Mouse (Mus musculus) frontal cortex, postnatal 10 days (tissue): ENCODE measurements at regions not wholly inside any gene's neighbourhood (a gene's known extent, or its start where the extent isn't known, plus 50 kb on each side); places are given as distances from the start of the nearest gene placed in this dataset.
"Not testable (repeated sequence)": the region's sequence is repeated elsewhere in the genome, so short reads cannot be mapped to it uniquely, and the experiment has no call there.

Experiments used
- DNase-seq, 2 experiments: peaks; one replicate each; pipeline ENCODE4 v3.0.0; 2022; ENCODE audit warnings: low spot score in 2 of 2, mixed read lengths in 1 of 2

GRCm38 (mm10) chr5:142281997-142282396, 119.3 kb upstream of the Foxk1 start:
- no peak for DNase-seq

GRCm38 (mm10) chr5:142287981-142288380, 113.3 kb upstream of the Foxk1 start:
- no peak for DNase-seq

GRCm38 (mm10) chr5:142291451-142291850, 109.8 kb upstream of the Foxk1 start:
- no peak for DNase-seq

GRCm38 (mm10) chr5:142296401-142296800, 104.9 kb upstream of the Foxk1 start:
- not testable (repeated sequence) for DNase-seq

GRCm38 (mm10) chr5:142299621-142300020, 101.7 kb upstream of the Foxk1 start:
- no peak for DNase-seq

GRCm38 (mm10) chr5:142308511-142308910, 92.8 kb upstream of the Foxk1 start:
- DNase-seq: no peak

- DNase-seq: peak; percentile 30 to 53
Observed at GRCm38 (mm10) chr5:142313944-142314343, 87.4 kb upstream of the Foxk1 start.

GRCm38 (mm10) chr5:142314466-142314865, 86.8 kb upstream of the Foxk1 start:
- DNase-seq: no peak

- DNase-seq: peak in 1 of 2 experiments; percentile 62
Observed at GRCm38 (mm10) chr5:142319268-142319667, 82.0 kb upstream of the Foxk1 start.

GRCm38 (mm10) chr5:142321316-142321715, 80.0 kb upstream of the Foxk1 start:
- DNase-seq: no peak

GRCm38 (mm10) chr5:142324928-142325327, 76.4 kb upstream of the Foxk1 start:
- no peak for DNase-seq

- no peak for DNase-seq
Observed at GRCm38 (mm10) chr5:142325560-142325959, 75.7 kb upstream of the Foxk1 start.

GRCm38 (mm10) chr5:142327261-142327660, 74.0 kb upstream of the Foxk1 start:
- no peak for DNase-seq

GRCm38 (mm10) chr5:142329724-142330520, 71.4 kb upstream of the Foxk1 start:
- DNase-seq: no peak

- no peak for DNase-seq
Observed at GRCm38 (mm10) chr5:142332744-142333143, 68.6 kb upstream of the Foxk1 start.

- no peak for DNase-seq
Observed at GRCm38 (mm10) chr5:142337436-142337835, 63.9 kb upstream of the Foxk1 start.

- DNase-seq: no peak
Observed at GRCm38 (mm10) chr5:142338051-142338450, 63.2 kb upstream of the Foxk1 start.

- DNase-seq: no peak
Observed at GRCm38 (mm10) chr5:142340205-142341025, 60.9 kb upstream of the Foxk1 start.

GRCm38 (mm10) chr5:142341026-142341432, 60.3 kb upstream of the Foxk1 start:
- no peak for DNase-seq

- no peak for DNase-seq
Observed at GRCm38 (mm10) chr5:142346454-142346853, 54.8 kb upstream of the Foxk1 start.

GRCm38 (mm10) chr5:142350574-142350973, 50.7 kb upstream of the Foxk1 start:
- no peak for DNase-seq
